Mouse (Mus musculus): ENCODE measurements around the gene Nphp4. TPM values are rescaled to one million over a fixed set of nuclear protein-coding genes. Genes with fewer than 3 reads are reported as not detected.

The Nphp4 gene
- total and polyA plus RNA-seq, 2 experiments from 2014 or later: 3.9 to 8.7 TPM

DNA sequence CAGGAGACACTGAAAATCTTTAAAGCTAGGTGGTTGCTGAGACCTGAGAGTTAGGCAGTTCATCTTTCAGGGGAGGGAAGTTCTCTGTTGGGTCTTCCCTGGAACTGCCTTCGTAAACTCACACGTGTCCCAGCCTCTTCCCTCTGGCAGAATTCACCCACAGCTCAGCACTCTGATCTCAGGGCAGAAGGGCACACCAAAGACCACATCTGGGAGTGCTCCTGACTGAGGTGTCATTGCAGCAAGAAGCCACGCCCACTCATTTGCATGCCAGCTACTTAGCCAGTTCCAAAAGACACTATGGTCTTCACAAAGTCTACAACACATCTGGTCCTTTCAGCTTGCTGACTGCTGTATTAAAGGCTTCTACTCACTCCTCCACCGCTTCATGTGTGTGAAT is 109.7 kb downstream of the Nphp4 start:
- H3K4me2 ChIP-seq (ENCODE audit: low read depth, low read length): no peak overlapping the region
- no peaks in the 10 kb centered on the region for H3K4me1 ChIP-seq (ENCODE audit: insufficient read depth, low read length)
- H3K9ac ChIP-seq (replicated peaks; ENCODE audit: low read length): no peak overlapping the region
- no peak overlapping the region for H3K4me3 ChIP-seq (ENCODE audit: low read length)
- ATAC-seq (no peak), DNase-seq (ENCODE audit: low spot score) (no peak)
- no peak for TF ChIP-seq CTCF (IDR thresholded peaks at IDR 0.05; ENCODE audit: low read depth)
- H3K36me3 ChIP-seq (ENCODE audit: insufficient read depth, low read length): no peaks in the 10 kb centered on the region
- H3K27ac ChIP-seq: no peak overlapping the region
- no peaks in the 10 kb centered on the region for H3K9me3 ChIP-seq (ENCODE audit: low read length)
- WGBS: 52% methylated on average over 4 of the region's 4 CpGs
- no peaks in the 10 kb centered on the region for H3K27me3 ChIP-seq (ENCODE audit: insufficient read depth, low read length)

DNA sequence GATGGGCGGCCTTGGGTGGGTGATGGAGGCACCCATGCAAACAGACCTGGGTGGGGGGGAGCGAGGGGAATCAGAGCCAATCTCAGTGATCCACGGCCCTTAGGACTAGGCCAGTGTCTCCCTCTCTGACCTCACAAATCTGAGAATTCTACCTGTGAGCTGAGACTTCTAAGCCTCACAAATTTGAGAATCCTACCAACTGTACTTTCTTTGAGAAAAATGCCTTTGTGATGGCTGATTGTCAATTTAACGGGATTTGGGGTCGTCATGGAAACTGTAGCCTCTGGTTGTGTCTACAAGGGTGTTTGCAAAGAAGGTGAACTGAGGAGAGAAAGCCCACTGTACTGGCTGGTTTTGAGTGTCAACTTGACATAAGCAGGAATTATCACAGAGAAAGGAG is 127.8 kb downstream of the Nphp4 start:
- no peaks in the 10 kb centered on the region for H3K4me1 ChIP-seq (ENCODE audit: insufficient read depth, low read length)
- no peak for ATAC-seq
- H3K9ac ChIP-seq (replicated peaks; ENCODE audit: low read length): no peak overlapping the region
- no peak for DNase-seq (ENCODE audit: low spot score)
- H3K4me2 ChIP-seq (ENCODE audit: low read depth, low read length): no peak overlapping the region
- H3K36me3 ChIP-seq (ENCODE audit: insufficient read depth, low read length): no peaks in the 10 kb centered on the region
- H3K9me3 ChIP-seq (ENCODE audit: low read length): no peaks in the 10 kb centered on the region
- no peaks in the 10 kb centered on the region for H3K27me3 ChIP-seq (ENCODE audit: insufficient read depth, low read length)
- H3K4me3 ChIP-seq (ENCODE audit: low read length): no peak overlapping the region
- TF ChIP-seq CTCF (IDR thresholded peaks at IDR 0.05; ENCODE audit: low read depth): no peak
- 80% methylated on average over 5 of the region's 5 CpGs for WGBS
- no peak overlapping the region for H3K27ac ChIP-seq

DNA sequence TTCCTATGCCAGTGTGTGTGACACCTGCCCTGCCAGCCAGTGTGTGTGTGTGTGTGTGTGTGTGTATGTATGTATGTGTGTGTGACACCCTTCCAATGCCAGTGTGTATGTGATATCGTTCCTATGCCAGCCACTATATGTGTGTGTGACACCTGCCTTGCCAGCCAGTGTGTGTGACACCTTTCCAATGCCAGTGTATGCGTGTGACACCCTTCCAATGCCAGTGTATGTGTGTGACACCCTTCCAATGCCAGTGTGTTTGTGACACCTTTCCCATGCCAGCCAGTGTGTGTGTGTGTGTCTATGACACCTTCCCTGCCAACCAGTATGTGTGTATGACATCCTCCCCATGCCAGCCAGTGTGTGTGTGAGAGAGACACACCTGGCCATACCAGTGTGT is 132.7 kb downstream of the Nphp4 start:
- DNase-seq (ENCODE audit: low spot score) (no peak), ATAC-seq (no peak)
- no peak for TF ChIP-seq CTCF (IDR thresholded peaks at IDR 0.05; ENCODE audit: low read depth)
- Histone ChIP-seq H3K4me2 (ENCODE audit: low read depth, low read length) (no peak overlapping the region), H3K4me1 (ENCODE audit: insufficient read depth, low read length) (no peaks in the 10 kb centered on the region), H3K9me3 (ENCODE audit: low read length) (no peaks in the 10 kb centered on the region), H3K9ac (replicated peaks; ENCODE audit: low read length) (no peak overlapping the region), H3K27me3 (ENCODE audit: insufficient read depth, low read length) (no peaks in the 10 kb centered on the region), H3K27ac (no peak overlapping the region), H3K4me3 (ENCODE audit: low read length) (no peak overlapping the region), H3K36me3 (ENCODE audit: insufficient read depth, low read length) (no peaks in the 10 kb centered on the region)
- 84% methylated on average over 2 of the region's 2 CpGs for WGBS

DNA sequence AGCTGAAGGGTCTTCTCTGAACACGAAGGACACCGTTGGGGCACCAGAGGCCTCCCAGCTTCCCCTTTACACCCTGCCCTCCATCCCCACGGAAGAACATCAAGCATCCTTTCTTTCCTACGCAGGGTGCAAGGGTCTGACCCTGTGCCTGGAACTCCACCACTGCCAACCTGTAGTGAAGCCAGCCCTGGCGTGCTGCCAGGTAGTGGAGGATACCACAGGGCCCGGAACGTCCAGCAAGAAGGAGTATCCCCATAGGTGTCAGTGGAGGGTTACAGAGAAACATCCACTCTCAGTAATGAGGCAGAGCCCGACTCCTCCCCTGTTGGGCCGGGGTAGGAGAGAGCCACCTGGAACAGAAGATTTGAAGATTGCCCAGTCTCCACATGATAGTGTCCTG is 133.5 kb downstream of the Nphp4 start:
- Histone ChIP-seq H3K9ac (replicated peaks; ENCODE audit: low read length) (no peak overlapping the region), H3K4me2 (ENCODE audit: low read depth, low read length) (no peak overlapping the region), H3K4me3 (ENCODE audit: low read length) (no peak overlapping the region), H3K27me3 (ENCODE audit: insufficient read depth, low read length) (no peaks in the 10 kb centered on the region), H3K9me3 (ENCODE audit: low read length) (no peaks in the 10 kb centered on the region), H3K4me1 (ENCODE audit: insufficient read depth, low read length) (no peaks in the 10 kb centered on the region), H3K36me3 (ENCODE audit: insufficient read depth, low read length) (no peaks in the 10 kb centered on the region), H3K27ac (no peak overlapping the region)
- 73% methylated on average over 9 of the region's 9 CpGs for WGBS
- ATAC-seq (no peak), DNase-seq (ENCODE audit: low spot score) (no peak)
- TF ChIP-seq CTCF (IDR thresholded peaks at IDR 0.05; ENCODE audit: low read depth): no peak

Other genes starting within 250 kb of the Nphp4 start
- gene Gpr153, start 202.5 kb upstream of the Nphp4 start, total RNA-seq (2014; rRNA removed): 167 and 170 TPM in 2 replicates
- gene Gpr153, start 202.5 kb upstream of the Nphp4 start, polyA plus RNA-seq (2015; fragmentation: Nextera tagmentation; extraction: Ambion mirVana): 17.1 and 19.0 TPM in 2 replicates
- 0.26 and 0.40 TPM in 2 replicates for gene Hes3, start 185.0 kb upstream of the Nphp4 start, total RNA-seq (2014; rRNA removed)
- gene Hes3, start 185.0 kb upstream of the Nphp4 start, polyA plus RNA-seq (2015; fragmentation: Nextera tagmentation; extraction: Ambion mirVana): 0.15 and 0.19 TPM in 2 replicates
- 35.3 and 42.6 TPM in 2 replicates for gene Icmt, start 179.5 kb upstream of the Nphp4 start, total RNA-seq (2014; rRNA removed)
- gene Icmt, start 179.5 kb upstream of the Nphp4 start, polyA plus RNA-seq (2015; fragmentation: Nextera tagmentation; extraction: Ambion mirVana): 15.9 and 16.4 TPM in 2 replicates
- 5.7 and 7.7 TPM in 2 replicates for gene Rnf207, start 157.7 kb upstream of the Nphp4 start, total RNA-seq (2014; rRNA removed)
- gene Rnf207, start 157.7 kb upstream of the Nphp4 start, polyA plus RNA-seq (2015; fragmentation: Nextera tagmentation; extraction: Ambion mirVana): 6.6 and 6.9 TPM in 2 replicates
- gene Rpl22, start 151.0 kb upstream of the Nphp4 start, total RNA-seq (2014; rRNA removed): 164 and 185 TPM in 2 replicates
- gene Rpl22, start 151.0 kb upstream of the Nphp4 start, polyA plus RNA-seq (2015; fragmentation: Nextera tagmentation; extraction: Ambion mirVana): 156 and 176 TPM in 2 replicates
- 60.1 and 61.2 TPM in 2 replicates for gene Chd5, start 138.1 kb upstream of the Nphp4 start, total RNA-seq (2014; rRNA removed)
- 65.6 and 69.7 TPM in 2 replicates for gene Chd5, start 138.1 kb upstream of the Nphp4 start, polyA plus RNA-seq (2015; fragmentation: Nextera tagmentation; extraction: Ambion mirVana)
- 54.0 and 55.6 TPM in 2 replicates for gene Kcnab2, start 1.2 kb downstream of the Nphp4 start, total RNA-seq (2014; rRNA removed)
- gene Kcnab2, start 1.2 kb downstream of the Nphp4 start, polyA plus RNA-seq (2015; fragmentation: Nextera tagmentation; extraction: Ambion mirVana): 30.8 and 33.2 TPM in 2 replicates